Mouse (Mus musculus) kidney, adult 2 months (tissue): ENCODE data around the gene Mecom.

Source experiments
- CTCF ChIP-seq: fragments of 200-500 bp; conservative IDR thresholded peaks from 2 replicates; pipeline ENCODE4 v1.5.1; 2011; ENCODE audit warnings: low read depth, mild to moderate bottlenecking, control low read depth, low read length, moderate library complexity, mixed read lengths; ENCODE audit not compliant: insufficient read depth, insufficient read length
- POLR2A ChIP-seq: fragments of 200-500 bp; IDR thresholded peaks from one replicate; pipeline ENCODE4 v1.6.1; 2011; ENCODE audit warnings: low read depth, low read length, control low read depth

DNA sequence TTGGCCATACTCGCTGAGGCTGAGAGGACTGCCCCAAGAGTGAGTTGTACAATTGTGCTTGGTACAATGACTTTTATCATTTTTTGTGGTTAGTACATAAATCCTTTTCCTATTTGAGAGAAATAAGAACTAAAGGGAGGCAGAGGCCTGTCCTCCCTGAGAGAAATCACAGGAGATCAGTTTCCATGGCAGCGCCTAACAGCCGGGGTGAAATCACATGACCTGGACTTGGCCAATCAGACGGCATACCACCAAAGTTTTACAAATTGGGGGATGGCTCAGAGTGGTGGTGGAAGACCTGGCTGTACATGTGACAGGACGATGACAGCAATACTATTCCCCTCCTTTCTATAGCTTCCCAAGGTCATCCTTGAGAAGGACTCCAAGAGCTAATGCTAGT, 2.6 kb downstream of the Mecom start:
- TF ChIP-seq CTCF (no peak), POLR2A (no peak)
